In the genomic region with DNA sequence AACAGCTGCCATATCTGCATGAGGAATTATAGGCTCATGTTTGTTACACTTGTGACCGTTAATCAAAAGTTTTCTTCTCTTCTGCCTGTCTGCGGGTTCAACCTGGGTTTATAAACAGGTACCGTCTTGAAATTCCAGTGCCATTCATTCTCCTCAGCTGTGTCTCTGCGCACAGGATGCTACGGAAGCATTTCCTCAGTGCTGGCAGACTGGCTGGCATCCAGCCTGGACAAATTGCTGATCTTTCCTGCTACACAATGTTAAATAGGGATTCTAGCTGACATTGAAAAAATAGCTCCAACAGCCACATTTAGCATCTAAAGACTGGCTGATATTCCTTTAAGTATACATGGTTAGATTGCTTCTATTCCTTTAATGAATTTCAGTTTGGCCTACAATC, we compare ENCODE assay signal across 11 mouse cellular contexts.
DNase-seq lines count a peak whose midpoint lies in the region; ATAC-seq lines count a peak whose summit lies in the region.
"Had no signal": no experiment of that assay in that cellular context is flagged by ENCODE, and none has a peak within 500 bp of the region (broad histone marks: within the 10 kb centered on the region; RNA-seq: fewer than 3 reads in every experiment).

No protein-coding gene starts in this region.

- no peaks in the 10 kb centered on the region for H3K36me3 ChIP-seq in kidney, embryonic 14.5 days (ENCODE audit: control insufficient read depth, insufficient read depth, low read length)
- H3K36me3 ChIP-seq: limb, embryonic 15.5 days had no signal

- no peak overlapping the region for H3K4me3 ChIP-seq in kidney, embryonic 14.5 days (ENCODE audit: low read length)
- H3K4me3 ChIP-seq: limb, embryonic 15.5 days; myocyte had no signal

- WGBS in kidney, embryonic 14.5 days = 71% methylated on average over 5 of the region's 5 CpGs

- H3K27me3 ChIP-seq in kidney, embryonic 14.5 days (ENCODE audit: control insufficient read depth, insufficient read depth, low read length) = no peaks in the 10 kb centered on the region
- H3K27me3 ChIP-seq: limb, embryonic 15.5 days had no signal

- ATAC-seq in kidney, embryonic 14.5 days (ENCODE audit: low FRiP score, low TSS enrichment) = no peak

- H3K4me1 ChIP-seq in kidney, embryonic 14.5 days (ENCODE audit: control insufficient read depth, insufficient read depth, low read length) = no peaks in the 10 kb centered on the region
- H3K4me1 ChIP-seq: limb, embryonic 15.5 days had no signal

- H3K4me2 ChIP-seq in kidney, embryonic 14.5 days (replicated peaks; ENCODE audit: low read depth, low read length) = no peak overlapping the region
- H3K4me2 ChIP-seq: limb, embryonic 15.5 days had no signal

- H3K9me3 ChIP-seq in kidney, embryonic 14.5 days (ENCODE audit: control insufficient read depth, low read length) = no peaks in the 10 kb centered on the region
- H3K9me3 ChIP-seq: limb, embryonic 15.5 days had no signal

- DNase-seq in adrenal gland, adult 2 months = peak; percentile 16
- DNase-seq in adrenal gland, adult 8-10 months = no peak
- peak; percentile 25 for DNase-seq in kidney, adult 11 months
- DNase-seq in kidney, adult 9 months = peak; percentile 54
- peak; percentile 66 for DNase-seq in lung, postnatal 14 days
- DNase-seq in embryo, embryonic 11 days = no peak
- no peak for DNase-seq in ovary, postnatal 36 days (ENCODE audit: low spot score)
- DNase-seq: spleen, adult 18-20 months had no signal

- H3K9ac ChIP-seq in kidney, embryonic 14.5 days (ENCODE audit: low read depth, low read length) = no peak overlapping the region
- H3K9ac ChIP-seq: limb, embryonic 15.5 days had no signal

- no peak overlapping the region for H3K27ac ChIP-seq in kidney, embryonic 14.5 days (ENCODE audit: low read depth, low read length)
- H3K27ac ChIP-seq: limb, embryonic 15.5 days had no signal

Comparison
In these comparisons a context has a peak if more than half of its experiments do, and no peak if none do; other contexts are left out.
1. DNase-seq: peak in adrenal gland, adult 2 months (single experiment), kidney, adult 11 months (single experiment), kidney, adult 9 months (single experiment) and lung, postnatal 14 days (single experiment); none in adrenal gland, adult 8-10 months (single experiment), embryo, embryonic 11 days (single experiment) and ovary, postnatal 36 days (single experiment).